Mouse (Mus musculus) ES-E14 (cell line): ENCODE results near the gene Lsm14a.

Experiments
- CHD2 ChIP-seq: IDR thresholded peaks from 2 replicates; pipeline ENCODE4 v1.6.1; 2014; ENCODE audit warnings: mild to moderate bottlenecking, low read depth, low read length, inconsistent platforms
- ZC3H11A ChIP-seq: IDR thresholded peaks from 2 replicates; pipeline ENCODE4 v1.6.1; 2012; ENCODE audit warnings: low read depth, mild to moderate bottlenecking, inconsistent platforms, low read length, borderline replicate concordance
- ZNF384 ChIP-seq: IDR thresholded peaks from 2 replicates; pipeline ENCODE4 v1.6.1; 2012; ENCODE audit warnings: low read depth, low read length, inconsistent platforms

DNA sequence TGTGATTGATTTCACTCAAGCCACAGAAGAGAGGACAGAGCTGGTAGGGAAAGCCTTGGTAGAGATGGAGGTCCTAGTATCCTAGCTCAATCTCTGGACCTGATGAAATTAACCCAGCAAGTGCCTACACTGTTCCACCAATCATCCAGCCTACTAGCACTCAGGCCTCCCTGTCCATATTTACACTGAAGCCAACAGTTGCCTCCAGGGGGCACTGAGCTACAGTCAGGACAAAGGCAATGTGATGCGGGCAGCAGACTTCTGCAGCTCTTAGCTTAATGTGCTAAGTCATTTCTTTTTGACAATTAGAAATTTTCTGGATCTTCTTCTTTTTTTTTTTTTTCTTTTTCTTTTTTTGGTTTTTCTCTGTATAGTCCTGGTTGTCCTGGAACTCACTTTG is 41.1 kb downstream of the Lsm14a start:
- TF ChIP-seq ZC3H11A, result no peak
- TF ChIP-seq ZNF384, result no peak
- no peak for TF ChIP-seq CHD2
